Mouse (Mus musculus) yolk sac, embryonic 10.5 days (tissue): Measurements from ENCODE around the gene Ctnnd2.

Experiments used
- DNase-seq: peaks from one replicate; pipeline ENCODE4 v3.0.0-alpha.2; 2017; ENCODE audit warnings: low spot score

The Ctnnd2 gene

DNA sequence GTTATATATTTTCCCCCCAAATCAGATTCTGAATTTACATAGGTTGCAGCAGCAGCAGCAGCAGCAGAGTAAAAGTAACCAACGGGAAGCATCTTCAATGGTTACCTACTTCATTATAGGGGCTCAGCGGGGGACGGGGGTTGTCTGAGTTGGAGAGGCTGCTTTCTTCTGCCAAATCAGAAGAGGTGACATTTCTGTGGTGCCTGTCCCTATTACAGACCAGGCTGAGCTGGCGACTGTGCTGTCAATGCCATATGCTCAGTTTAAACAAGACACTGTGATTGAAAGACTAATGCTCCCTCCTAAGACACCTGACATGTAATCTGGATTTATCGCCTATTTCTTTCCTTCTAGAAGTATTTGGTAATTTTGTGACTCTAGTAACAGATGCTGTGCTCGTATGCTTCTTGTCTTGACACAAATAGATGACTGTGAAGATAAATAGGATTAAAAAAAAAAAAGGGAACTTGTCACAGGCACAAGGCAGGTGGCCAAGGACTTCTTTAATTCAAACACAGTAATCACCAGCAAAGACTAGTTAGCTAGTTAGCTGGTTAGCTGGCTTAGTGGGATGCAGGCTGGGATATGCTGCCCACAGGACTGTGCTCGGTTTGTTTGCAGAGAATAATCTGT is 475.4 kb downstream of the Ctnnd2 start:
- DNase-seq, result no peak

DNA sequence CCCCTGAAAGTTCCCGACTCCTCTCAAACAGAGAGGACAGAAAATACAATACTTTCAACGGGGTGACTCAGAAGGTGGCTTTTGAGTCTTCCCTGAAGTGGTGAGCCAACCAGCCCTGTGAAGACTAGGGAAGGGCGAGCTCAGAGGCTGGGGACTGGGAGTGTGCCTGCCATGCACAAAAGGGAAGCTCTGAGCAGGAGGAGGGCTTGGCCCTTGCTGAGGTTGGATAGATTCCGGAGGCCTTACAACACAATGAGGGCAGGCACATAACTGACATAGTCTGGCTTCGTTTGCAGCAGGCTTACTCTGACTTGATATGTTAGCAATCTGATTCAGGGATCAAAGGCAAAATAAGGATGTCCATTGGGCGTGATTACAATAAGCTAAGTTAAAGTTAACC is 477.6 kb downstream of the Ctnnd2 start:
- DNase-seq, result no peak

DNA sequence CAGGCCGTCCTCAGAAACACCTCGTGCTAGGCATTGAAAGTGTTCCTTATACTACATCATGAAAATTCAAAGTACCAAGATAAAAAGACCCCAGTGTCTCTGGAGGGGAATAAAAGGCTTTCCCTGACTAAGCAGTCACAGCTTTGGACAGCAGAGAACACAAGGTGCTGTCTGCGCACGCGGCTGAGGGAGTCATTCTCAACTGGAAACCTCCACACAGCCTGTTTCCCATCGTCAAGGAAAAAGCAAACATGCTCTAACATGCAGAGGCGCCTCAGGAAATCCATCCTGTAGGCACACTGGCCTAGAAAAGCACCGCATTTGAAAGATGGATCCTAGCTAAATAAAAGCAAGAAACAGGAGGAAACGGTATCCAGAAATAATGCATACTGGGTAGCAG is 483.0 kb downstream of the Ctnnd2 start:
- DNase-seq, result no peak

DNA sequence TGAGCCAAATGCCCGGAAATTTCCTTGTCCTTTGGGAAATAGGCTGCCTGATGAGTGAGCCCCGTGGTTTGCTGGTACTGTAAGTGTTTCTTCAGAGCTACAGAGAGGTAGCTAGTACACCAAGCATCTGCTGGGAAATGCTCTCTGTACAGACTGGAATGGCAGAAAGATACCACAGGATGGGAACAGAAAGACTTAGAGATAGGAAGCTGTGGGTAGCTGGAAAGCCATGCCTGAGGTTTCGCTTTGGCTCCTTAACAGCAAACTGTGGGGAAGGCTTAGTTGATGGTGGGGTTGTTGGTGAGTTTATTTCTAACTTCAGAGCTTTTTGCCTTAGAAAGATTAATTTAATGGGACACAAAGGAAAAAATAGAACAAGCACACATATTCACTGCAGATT is 485.2 kb downstream of the Ctnnd2 start:
- no peak for DNase-seq

DNA sequence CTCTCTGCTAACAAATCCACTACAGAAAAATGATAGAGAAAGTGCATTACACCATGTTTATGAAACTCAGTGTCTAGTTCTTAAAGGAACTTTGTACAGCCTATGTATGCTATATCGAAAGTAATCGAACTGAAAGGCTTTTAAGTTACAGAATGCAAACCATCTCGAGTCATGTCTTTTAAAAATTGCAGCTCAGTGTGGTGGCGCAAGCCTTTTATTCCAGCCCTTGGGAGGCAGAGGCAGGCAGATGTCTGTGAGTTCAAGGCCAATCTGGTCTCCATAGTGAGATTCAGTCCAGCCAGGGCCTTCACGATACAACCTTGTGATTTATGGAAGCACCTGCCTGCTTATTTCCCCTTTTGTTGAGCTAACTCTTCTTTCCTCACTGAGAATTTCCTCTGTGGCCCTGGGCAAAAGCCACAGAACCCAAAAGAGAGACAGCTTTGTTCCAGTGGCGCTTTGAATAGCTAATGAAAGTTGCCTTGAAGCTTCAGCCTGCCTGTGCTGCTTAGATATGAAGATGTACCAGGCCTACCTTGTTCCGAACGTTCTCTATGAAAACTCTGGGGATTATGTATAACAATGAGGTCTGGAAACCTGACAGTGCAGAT is 488.3 kb downstream of the Ctnnd2 start:
- no peak for DNase-seq

DNA sequence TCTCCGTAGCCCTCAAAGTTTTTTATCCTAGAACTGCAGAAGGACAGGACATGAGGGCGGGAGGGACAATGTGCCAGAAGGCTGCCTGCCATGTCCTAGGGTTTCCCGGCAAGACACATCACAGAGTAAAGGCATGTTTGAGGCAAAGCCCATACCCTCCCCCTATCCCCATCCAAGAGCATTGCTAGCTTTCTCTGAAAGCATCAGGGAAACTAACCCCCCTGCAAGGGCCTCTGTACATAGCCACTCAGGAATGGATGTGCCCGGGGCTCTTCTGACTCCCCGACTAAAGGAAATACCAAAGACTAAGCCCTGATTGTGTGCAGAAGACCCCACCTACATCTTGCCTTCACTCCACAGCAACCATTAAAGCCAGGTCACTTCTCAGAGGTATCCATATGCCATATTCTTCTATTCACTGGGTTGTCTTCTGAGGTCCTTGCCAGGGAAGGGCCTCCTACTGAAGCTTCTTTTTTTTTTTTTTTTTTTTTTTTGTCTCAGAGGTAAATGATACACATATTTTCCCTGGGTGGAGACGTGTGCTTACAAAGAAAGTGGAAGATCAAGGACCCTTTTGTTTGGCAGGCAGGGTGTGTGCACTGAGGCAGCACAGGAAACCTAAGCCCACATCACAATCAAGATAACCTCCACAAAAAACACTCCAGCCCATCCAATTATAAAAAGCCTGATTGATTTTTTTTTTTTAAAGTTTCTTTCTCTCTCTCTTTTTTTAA is 489.5 kb downstream of the Ctnnd2 start:
- no peak for DNase-seq

DNA sequence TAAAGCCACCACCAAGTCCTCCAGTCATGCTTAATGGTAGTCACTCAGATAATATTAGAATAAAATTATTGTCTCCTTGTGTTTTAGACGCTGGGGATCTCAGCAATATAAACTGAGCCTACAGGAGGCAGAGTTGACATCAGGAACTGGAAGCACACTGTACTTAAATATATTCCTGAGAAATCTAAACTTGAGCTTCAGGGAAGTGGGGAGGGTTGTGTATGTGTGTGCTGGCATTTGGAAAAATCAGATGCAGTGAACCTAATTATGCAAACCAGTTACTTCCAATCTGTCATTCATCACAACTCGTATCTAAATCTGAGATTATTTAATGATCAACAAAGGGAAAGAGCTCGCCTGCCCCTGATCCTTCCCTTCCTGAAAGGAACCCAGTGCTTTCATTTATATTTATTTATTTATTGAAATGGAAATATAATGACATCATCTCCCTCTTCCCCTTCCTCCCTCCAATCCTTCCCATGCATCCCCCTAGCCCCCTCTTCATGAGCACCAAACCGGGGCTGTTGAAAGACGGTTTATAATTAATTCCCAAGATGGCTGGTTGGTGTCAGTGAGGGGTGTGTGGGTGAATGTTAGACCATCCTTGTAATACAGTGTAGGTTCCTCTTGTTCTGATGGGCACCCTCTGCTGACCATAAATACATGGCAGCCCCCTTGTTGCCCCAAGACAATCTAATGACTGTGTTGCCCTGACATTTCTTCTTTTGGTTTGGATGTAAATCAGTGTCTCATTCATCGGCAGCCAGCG is 495.6 kb downstream of the Ctnnd2 start:
- DNase-seq, result no peak

DNA sequence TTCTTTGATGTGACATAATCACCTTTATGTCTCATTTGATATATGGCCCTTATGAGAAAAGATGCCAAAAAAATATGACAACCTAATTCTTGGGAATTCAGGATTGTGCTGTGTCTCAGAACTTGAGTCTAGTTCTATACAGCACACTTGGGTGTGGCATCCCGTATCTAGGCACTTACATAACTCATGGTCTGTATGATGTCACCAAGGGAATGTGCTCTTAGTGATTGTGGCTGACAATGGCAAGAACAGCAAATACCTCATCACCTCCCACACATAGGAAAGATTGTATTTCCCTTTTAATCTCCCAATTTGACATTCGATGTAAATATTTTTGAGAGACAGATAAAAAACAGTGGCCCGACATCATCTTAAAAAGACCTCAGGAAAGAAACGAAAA is 509.5 kb downstream of the Ctnnd2 start:
- DNase-seq, result no peak

DNA sequence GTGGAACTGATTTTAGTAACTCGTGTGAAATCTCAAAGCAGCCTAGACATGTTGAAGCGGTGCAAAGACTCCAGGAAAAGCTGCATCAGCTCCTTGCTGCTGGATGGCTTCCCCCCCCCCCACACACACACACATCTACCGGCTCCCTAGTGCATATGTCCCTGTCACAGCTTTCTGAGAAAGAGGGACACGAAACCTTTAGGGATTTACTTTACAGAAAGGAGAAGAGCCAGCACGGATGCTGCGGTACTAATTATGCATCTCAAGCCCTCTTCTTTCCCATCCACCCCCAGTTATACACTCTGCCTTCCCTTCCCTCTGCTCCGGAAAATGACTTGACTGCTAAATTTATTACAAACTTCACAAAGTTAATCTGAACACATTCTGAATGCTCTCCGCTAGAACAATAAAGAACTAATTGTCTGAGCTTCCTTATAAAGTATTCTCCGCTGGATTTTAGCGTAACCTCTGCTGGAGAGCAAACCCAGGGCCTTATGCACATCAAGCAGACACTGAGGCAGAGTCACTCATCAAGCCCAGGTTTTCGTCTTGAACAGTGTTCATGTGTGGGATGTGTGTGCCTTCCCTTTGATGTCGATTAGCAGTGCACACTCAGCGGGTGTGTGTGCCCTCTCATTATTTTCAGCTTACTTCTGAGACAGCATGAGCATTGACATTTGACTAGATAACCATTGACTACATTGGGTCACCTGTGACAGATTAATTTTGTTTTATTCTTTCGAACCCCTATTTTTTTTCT is 510.1 kb downstream of the Ctnnd2 start:
- DNase-seq, result no peak

DNA sequence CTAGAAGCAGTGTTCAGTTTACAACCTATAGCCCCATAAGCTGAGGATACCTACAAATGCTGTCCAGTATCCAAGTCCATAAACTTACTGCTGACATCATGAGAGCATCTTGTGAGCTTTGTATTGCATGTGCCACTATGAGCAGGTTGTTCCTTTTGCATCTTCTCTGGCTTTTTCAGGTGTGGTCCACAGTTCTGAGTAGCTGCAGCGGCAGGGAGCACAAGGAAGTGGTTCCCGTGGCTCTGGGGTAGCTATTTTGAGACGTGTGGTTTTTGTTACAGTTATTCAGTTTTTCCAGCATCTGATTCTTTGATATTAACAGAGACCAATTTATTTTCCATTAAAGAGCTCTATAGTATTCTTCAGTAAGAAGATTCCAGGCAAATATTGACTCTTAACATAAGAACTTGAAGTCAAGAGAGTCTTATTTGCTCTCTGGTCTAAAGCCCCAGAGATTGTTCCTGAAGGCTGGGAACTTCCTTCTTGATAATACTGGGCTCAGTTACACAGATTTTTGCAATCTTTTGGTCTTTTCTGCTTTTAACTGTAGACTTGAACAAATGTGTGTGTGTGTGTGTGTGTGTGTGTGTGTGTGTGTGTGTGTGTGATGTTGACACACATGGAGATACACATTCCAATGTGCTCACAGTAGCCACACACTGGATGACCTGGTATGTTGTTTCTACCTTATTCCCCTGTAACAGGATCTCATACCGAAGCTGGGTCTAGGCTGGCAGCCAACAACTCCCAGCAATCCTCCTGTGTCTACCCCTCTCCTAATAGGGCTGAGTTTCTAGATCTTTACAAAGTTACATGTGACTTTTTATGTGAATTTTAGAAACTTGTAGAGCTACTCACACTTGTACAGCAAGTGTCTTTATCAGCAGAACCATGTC is 514.1 kb downstream of the Ctnnd2 start:
- no peak for DNase-seq

DNA sequence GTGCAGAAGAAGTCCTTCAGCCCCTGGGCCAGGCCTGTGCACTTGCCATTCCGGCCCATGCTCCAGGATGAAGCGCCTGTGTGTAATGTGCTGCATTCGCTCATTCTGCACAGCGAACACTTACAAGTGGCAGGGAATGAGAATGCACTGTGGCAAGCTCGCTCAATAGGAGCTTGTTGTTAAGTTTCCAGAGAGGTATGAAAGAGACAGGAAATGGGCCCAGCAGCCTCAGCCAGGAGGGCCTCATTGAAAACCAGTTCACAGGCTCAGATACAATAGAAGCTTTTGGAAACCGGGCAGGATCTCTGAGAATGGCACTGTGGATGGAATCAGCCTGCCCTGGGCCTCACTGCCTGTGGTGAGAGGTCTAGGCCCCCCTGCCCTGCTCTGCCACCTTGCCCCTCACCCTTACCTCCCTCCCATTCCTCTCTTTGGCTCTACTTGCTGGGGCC is 521.4 kb downstream of the Ctnnd2 start:
- no peak for DNase-seq

DNA sequence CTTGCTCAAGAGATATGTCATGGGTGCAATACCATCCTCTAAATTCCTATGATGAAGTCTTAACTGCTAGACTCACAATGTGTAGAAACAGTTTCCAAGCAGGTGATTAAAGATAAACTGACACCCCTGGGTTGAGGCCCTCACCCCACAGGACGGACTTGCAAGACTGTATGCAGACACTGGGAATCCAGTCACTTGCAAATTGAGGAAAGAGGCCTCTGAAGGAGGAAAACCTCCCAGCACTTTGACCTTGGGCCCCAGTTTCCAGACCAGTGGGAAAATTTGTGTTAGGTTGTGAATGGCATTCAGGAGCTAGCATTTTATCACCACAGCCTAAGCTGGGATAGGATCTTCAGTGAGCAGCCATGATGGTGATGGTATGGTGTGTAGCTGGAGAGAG is 521.9 kb downstream of the Ctnnd2 start:
- no peak for DNase-seq

DNA sequence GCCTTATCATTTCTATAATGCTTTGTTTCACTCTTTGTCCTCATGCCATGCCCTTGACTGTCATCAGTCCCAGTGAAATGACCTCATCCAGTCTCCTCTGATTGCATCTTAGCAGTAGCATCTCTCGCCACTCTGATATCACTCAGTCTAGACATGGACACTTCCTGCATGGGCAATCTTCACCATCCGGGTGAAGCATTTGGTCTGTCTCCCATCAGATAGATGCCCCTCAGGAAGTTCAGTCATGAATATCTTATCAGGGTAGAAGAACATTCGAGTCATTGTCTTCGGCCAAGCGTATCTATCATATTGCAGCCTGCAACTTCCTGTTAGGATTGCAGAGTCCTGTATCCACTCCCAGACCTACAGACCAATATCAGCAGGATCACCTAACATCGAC is 523.5 kb downstream of the Ctnnd2 start:
- DNase-seq, result no peak

DNA sequence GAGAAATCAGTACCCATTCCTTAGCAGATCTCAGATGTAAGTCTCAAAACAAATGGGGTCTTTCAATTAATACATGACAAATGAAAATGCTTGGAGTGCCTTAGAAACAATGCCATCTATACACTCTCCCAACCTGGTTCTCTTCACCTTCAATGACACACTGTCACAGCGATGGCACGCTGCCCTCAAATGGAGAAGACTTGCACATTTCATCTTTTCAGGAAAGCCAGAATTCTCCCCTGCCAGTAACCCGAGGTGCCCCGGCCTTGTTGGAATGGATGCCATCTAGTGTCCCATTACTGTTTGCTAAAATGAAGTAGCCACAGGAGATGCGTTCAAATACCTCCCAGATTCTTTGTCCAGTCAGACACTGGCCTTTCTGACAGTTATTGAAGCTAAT is 525.0 kb downstream of the Ctnnd2 start:
- DNase-seq, result no peak

DNA sequence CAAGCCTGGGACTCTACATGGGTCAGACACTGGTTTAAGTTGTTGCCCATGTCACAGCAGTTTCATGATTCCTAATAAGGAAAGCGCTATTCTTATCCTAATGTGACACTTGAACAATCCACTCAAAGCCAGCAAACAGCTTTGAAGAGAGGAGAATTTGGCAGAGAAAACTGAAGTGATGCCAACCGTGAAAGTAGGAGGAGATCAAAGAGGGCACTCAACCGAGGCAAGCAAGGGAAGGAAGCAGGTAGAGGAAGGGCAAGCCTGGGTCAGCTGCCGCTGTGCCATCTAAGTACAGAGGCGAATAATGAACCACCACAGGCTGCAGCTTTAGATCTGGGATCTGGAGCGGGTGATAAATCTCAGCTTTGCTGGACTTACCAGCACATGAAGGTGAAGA is 528.4 kb downstream of the Ctnnd2 start:
- no peak for DNase-seq

DNA sequence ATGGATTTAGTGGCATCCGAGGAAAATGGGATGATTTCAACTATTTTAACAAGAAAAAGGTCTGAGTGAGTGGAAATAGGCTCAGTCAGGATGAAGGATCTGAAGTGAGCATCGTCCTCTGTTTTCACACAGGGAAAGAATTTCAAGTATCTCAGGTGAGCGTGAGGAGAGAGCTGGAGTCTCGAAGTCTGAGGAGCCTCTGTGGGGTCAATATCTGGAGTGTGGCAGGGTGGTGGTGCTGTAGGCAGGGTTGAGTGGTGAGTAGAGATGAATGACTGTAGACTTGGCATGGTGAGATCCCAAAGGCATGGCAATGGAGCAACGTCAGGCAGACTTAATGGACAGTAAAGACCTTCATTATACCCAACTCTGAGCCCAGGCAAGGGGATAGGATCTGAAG is 529.2 kb downstream of the Ctnnd2 start:
- DNase-seq, result no peak

DNA sequence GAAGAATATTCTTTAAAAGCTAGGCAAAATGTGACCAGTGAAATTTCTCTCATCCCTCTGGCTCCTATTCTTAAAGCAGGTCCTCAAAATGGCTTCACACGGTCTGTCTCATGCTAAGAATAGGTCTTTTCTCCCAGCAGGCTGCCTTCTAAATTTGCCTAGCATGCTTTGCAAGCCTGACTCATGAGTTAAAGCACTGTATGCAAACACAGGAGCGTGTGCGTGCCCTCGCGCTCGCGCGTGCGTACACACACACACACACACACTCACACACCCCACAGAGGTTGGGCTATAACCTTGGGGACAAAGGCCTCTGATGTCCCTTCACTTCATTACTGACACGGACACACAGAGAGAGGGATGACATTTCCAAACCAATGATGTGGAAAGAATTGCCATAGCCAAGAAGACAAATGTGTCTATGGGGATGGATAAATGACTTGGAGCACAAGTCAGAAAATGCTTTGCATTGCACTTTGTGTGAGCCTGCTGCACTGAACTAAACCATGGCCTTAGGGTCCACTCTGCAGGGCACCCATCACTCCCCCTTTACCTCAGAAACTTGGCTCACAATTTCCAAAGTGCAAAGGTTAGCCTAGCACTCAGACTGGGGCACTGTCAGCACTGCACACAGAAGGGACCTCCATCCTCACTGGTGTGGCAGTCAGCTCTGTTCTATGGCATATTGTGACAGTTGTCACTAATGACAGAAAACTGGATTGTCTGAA is 536.8 kb downstream of the Ctnnd2 start:
- no peak for DNase-seq

DNA sequence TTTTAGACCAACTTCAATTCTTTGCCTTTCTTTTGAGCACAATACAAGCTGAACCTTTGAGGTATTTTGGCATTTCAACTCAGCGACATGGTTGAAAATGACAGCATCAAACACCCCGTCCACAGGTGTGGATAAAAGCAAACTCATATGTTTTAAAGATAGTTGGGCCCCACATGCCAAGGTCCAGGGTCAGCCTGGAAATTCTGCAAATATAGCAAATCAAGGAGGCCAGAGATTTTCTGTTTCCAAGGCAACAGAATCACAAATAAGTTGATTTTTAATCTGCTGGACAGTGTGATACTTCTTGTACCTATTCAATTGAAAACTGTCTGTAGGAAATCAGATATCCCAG is 537.3 kb downstream of the Ctnnd2 start:
- DNase-seq, result no peak

DNA sequence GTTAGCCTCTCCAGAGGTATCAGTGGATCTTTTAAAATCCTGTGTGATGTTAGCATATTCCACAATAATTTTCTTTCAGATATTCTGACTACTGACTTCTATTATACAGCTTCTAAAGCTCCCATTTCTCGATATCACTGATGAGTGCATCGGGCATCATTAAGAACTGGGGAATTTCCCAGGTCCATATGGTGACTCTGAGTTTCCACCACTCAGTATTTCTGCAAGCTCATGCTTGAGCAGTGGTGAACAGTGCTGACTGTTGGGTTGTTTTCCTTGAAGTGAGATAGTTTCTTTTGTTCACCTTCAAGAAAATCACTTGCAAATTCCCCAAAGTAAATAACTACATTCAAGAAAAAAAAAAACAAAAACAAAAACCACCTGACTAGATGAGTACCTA is 542.4 kb downstream of the Ctnnd2 start:
- DNase-seq, result no peak

DNA sequence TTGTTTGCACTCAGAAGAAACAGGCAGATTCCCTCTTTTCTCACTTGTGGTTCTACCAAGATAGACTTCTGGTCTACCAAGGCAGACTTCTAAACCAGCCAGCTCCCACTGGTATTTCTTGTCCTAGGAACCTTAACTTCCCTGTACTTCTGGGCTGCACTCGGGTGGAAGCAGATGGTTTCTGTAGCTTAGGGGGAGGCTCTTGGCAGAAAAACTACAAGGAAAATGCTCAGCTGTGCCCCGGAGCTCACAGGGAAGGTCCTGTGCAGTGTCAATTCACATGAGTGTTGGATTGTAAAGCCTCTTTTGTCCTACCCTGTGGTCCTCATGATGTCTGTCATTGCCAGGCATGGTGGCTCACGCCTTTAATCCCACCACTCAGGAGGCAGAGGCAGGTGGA is 546.4 kb downstream of the Ctnnd2 start:
- DNase-seq, result no peak
